Mouse (Mus musculus): ENCODE results near the gene Pepd. TPM values are rescaled to one million over a fixed set of nuclear protein-coding genes. Genes with fewer than 3 reads are reported as not detected.

Pepd gene
- total and polyA plus RNA-seq, 3 experiments = 29.7 to 48.0 TPM; not detected in 1

DNA sequence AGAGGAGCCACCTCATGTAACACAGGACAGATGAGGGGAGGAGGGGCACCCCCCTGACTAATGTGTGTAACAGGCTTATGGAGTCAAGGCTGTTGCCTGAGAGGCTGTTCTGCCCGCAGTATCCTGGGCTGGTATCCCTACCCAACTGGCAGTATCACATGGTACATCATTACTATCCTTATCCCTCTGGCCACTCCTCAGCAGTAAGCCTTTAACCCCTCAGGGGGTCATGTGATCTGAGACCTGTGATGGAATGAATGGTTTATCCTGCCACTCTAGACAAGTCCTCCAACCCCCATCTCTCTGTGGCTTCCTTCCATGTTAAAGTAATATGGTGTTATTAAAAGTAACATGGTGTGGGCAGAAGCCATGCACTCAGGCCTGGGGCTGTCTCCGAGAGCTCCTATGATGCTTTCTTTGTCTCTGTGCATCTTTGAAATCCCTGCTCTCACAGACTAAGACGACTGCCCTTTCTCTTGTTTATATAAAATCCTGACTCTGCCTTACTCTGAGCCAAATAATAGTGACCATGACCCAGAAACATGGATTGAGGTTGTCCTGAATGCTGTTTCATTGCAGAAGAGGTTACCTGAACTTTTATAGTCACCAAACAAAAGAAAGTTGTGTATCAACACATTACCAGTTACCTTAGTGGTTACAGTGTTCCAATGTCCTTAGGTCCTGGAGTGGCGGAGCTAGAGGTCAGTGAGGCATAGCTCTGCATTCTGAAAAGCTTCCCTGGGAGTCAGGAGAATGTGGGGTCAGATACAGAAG is 71.7 kb downstream of the Pepd start:
- Histone ChIP-seq H3K4me3 (ENCODE audit: control insufficient read depth in 1 of 2, insufficient read depth in 1 of 2, low read depth in 2 of 2, low read length in 2 of 2) (no peak overlapping the region), H3K9me3 (replicated peaks; ENCODE audit: insufficient read depth, low read length) (no peaks in the 10 kb centered on the region), H3K9ac (ENCODE audit: control insufficient read depth, low read depth, low read length, poor library complexity, severe bottlenecking) (no peak overlapping the region), H3K27ac (ENCODE audit: control insufficient read depth, low read depth, low read length) (no peak overlapping the region), H3K79me2 (ENCODE audit: control insufficient read depth, insufficient read depth, low read length, poor library complexity) (no peaks in the 10 kb centered on the region), H3K27me3 (ENCODE audit: control insufficient read depth in 1 of 2, insufficient read depth in 2 of 2, low read length in 2 of 2) (no peaks in the 10 kb centered on the region), H3K4me1 (ENCODE audit: control insufficient read depth in 1 of 2, insufficient read depth in 2 of 2, low read length in 2 of 2) (peaks cover 0 to 8% of the 10 kb centered on the region in 2 experiments; a peak in 3 of 4 replicates), H3K36me3 (ENCODE audit: control insufficient read depth in 1 of 2, insufficient read depth in 2 of 2, low read length in 2 of 2) (peaks cover 0 to 3% of the 10 kb centered on the region in 2 experiments; a peak in 1 of 4 replicates)
- TF ChIP-seq ETS1 (IDR thresholded peaks at IDR 0.05; ENCODE audit: low read depth, low read length) (no peak), SMC3 (IDR thresholded peaks at IDR 0.05; ENCODE audit: low read depth, low read length) (no peak), GATA1 (IDR thresholded peaks at IDR 0.05; ENCODE audit: low read depth, low read length) (no peak), ELF1 (IDR thresholded peaks at IDR 0.05; ENCODE audit: low read depth, low read length) (no peak), ZC3H11A (IDR thresholded peaks at IDR 0.05; ENCODE audit: low read depth, low read length) (no peak), BHLHE40 (IDR thresholded peaks at IDR 0.05; ENCODE audit: borderline replicate concordance, low read depth, low read length) (no peak), GABPA (IDR thresholded peaks at IDR 0.05; ENCODE audit: low read depth, low read length) (no peak), POLR2A (IDR thresholded peaks at IDR 0.05; ENCODE audit: control insufficient read depth in 1 of 2, insufficient read depth in 1 of 2, low read depth in 1 of 2, low read length in 2 of 2, poor library complexity in 1 of 2) (no peak), CHD1 (IDR thresholded peaks at IDR 0.05; ENCODE audit: low read depth, low read length) (no peak), MYC (IDR thresholded peaks at IDR 0.05; ENCODE audit: low read depth, low read length) (no peak), EP300 (IDR thresholded peaks at IDR 0.05; ENCODE audit: low read depth in 1 of 2, low read length in 2 of 2) (no peak), NRF1 (IDR thresholded peaks at IDR 0.05; ENCODE audit: insufficient read depth, low read depth, low read length, poor library complexity, severe bottlenecking) (no peak)
- no peak for DNase-seq (ENCODE audit: low read depth, low spot score)

DNA sequence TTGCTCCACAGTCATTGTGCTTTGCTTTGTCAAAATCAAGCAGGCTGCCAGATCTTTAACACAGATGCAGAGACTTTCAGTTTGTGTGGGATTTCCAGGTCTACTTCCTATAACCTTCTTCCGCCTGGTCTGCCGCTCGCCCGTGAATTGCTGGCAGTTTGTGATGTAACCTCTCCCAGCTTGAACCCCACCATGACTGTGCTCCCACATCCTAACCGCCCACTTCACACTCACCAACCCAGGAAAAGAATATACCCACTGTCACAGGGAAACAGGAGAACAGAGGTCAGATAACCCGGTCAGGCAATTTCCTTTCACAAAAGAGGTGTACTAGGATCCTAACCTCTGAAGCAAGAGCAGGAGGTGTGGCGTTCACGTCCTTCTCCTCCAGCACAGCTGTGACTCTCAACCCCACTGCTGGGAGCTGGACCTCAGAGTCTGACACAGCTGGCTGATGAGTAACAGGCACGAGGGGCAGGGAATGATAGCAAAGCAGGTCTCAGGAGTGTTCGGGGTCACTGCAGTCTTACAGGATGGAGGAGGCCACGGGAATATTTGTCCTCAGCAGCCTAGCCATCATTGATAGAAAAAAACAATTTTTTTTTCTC is 72.5 kb downstream of the Pepd start:
- H3K36me3 ChIP-seq (ENCODE audit: control insufficient read depth in 1 of 2, insufficient read depth in 2 of 2, low read length in 2 of 2) = peaks cover 0 to 3% of the 10 kb centered on the region in 2 experiments; a peak in 1 of 4 replicates
- peaks cover 0 to 8% of the 10 kb centered on the region in 2 experiments; a peak in 3 of 4 replicates for H3K4me1 ChIP-seq (ENCODE audit: control insufficient read depth in 1 of 2, insufficient read depth in 2 of 2, low read length in 2 of 2)
- H3K9ac ChIP-seq (ENCODE audit: control insufficient read depth, low read depth, low read length, poor library complexity, severe bottlenecking) = no peak overlapping the region
- H3K27ac ChIP-seq (ENCODE audit: control insufficient read depth, low read depth, low read length) = no peak overlapping the region
- H3K27me3 ChIP-seq (ENCODE audit: control insufficient read depth in 1 of 2, insufficient read depth in 2 of 2, low read length in 2 of 2) = no peaks in the 10 kb centered on the region
- no peaks in the 10 kb centered on the region for H3K9me3 ChIP-seq (replicated peaks; ENCODE audit: insufficient read depth, low read length)
- no peak for DNase-seq (ENCODE audit: low read depth, low spot score)
- no peak for TF ChIP-seq CHD2 (IDR thresholded peaks at IDR 0.05; ENCODE audit: low read length)
- no peak for TF ChIP-seq MAFK (IDR thresholded peaks at IDR 0.05; ENCODE audit: borderline replicate concordance, low read depth, low read length)
- TF ChIP-seq KAT2A (conservative IDR thresholded peaks at IDR 0.05; ENCODE audit: low read depth, low read length) = no peak
- no peak for TF ChIP-seq UBTF (IDR thresholded peaks at IDR 0.05; ENCODE audit: borderline replicate concordance, insufficient read depth, low read depth, low read length)
- TF ChIP-seq SMC3 (IDR thresholded peaks at IDR 0.05; ENCODE audit: low read depth, low read length) = no peak
- no peak for TF ChIP-seq BHLHE40 (IDR thresholded peaks at IDR 0.05; ENCODE audit: borderline replicate concordance, low read depth, low read length)
- no peak for TF ChIP-seq GABPA (IDR thresholded peaks at IDR 0.05; ENCODE audit: low read depth, low read length)
- no peak for TF ChIP-seq USF2 (IDR thresholded peaks at IDR 0.05; ENCODE audit: borderline replicate concordance in 1 of 2, insufficient read depth in 1 of 2, low read depth in 1 of 2, low read length in 2 of 2)
- H3K4me3 ChIP-seq (ENCODE audit: control insufficient read depth in 1 of 2, insufficient read depth in 1 of 2, low read depth in 2 of 2, low read length in 2 of 2) = no peak overlapping the region
- H3K79me2 ChIP-seq (ENCODE audit: control insufficient read depth, insufficient read depth, low read length, poor library complexity) = no peaks in the 10 kb centered on the region

All from MEL (cell line).